Mouse (Mus musculus): ENCODE measurements around the gene Rnf151.

The Rnf151 gene

GRCm38 (mm10) chr17:24717943-24718342 lies at the start of gene Rnf151, which contains the start of gene Rps2:
Rnf151 (minus strand) TSS chr17:24718063.
Rps2 (plus strand) TSS chr17:24718116.
- no peak for DNase-seq (ENCODE audit: low read depth, low spot score)

- DNase-seq (ENCODE audit: low read depth, low spot score) = no peak
Measured at GRCm38 (mm10) chr17:24766266-24766875, 48.5 kb upstream of the Rnf151 start.

- DNase-seq (ENCODE audit: low read depth, low spot score) = no peak
Measured at GRCm38 (mm10) chr17:24765016-24765905, 47.4 kb upstream of the Rnf151 start.

GRCm38 (mm10) chr17:24761121-24761520 lies 43.3 kb upstream of the Rnf151 start:
- DNase-seq (ENCODE audit: low read depth, low spot score) = no peak

- no peak for DNase-seq (ENCODE audit: low read depth, low spot score)
Measured at GRCm38 (mm10) chr17:24757394-24757793, 39.5 kb upstream of the Rnf151 start.

GRCm38 (mm10) chr17:24752415-24753394 lies 34.8 kb upstream of the Rnf151 start, which contains the start of gene Hs3st6:
Hs3st6 (plus strand) TSS chr17:24752988.
- peak; percentile 34 for DNase-seq (ENCODE audit: low read depth, low spot score)

- DNase-seq (ENCODE audit: low read depth, low spot score) = no peak
Measured at GRCm38 (mm10) chr17:24751528-24751927, 33.7 kb upstream of the Rnf151 start.

- no peak for DNase-seq (ENCODE audit: low read depth, low spot score)
Measured at GRCm38 (mm10) chr17:24746986-24747385, 29.1 kb upstream of the Rnf151 start.

GRCm38 (mm10) chr17:24745526-24746497 lies 27.9 kb upstream of the Rnf151 start:
- DNase-seq (ENCODE audit: low read depth, low spot score) = peak; percentile 85

GRCm38 (mm10) chr17:24744381-24744780 lies 26.5 kb upstream of the Rnf151 start:
- no peak for DNase-seq (ENCODE audit: low read depth, low spot score)

GRCm38 (mm10) chr17:24743896-24744295 lies 26.0 kb upstream of the Rnf151 start:
- no peak for DNase-seq (ENCODE audit: low read depth, low spot score)

- DNase-seq (ENCODE audit: low read depth, low spot score) = no peak
Measured at GRCm38 (mm10) chr17:24742307-24742706, 24.4 kb upstream of the Rnf151 start.

GRCm38 (mm10) chr17:24739926-24740325 lies 22.1 kb upstream of the Rnf151 start:
- DNase-seq (ENCODE audit: low read depth, low spot score) = no peak

- DNase-seq (ENCODE audit: low read depth, low spot score) = no peak
Measured at GRCm38 (mm10) chr17:24738238-24738637, 20.4 kb upstream of the Rnf151 start.

- DNase-seq (ENCODE audit: low read depth, low spot score) = no peak
Measured at GRCm38 (mm10) chr17:24737135-24737810, 19.4 kb upstream of the Rnf151 start.

GRCm38 (mm10) chr17:24736330-24737051 lies 18.6 kb upstream of the Rnf151 start, which contains the start of gene Msrb1:
Msrb1 (plus strand) TSS chr17:24736642.
- peak; percentile 96 for DNase-seq (ENCODE audit: low read depth, low spot score)

- DNase-seq (ENCODE audit: low read depth, low spot score) = no peak
Measured at GRCm38 (mm10) chr17:24735446-24735845, 17.6 kb upstream of the Rnf151 start.

- no peak for DNase-seq (ENCODE audit: low read depth, low spot score)
Measured at GRCm38 (mm10) chr17:24734513-24734912, 16.6 kb upstream of the Rnf151 start.
